Mouse (Mus musculus) bone marrow, adult 2 months (tissue): ENCODE measurements around the gene Tmub1.

Experiments
- CTCF ChIP-seq: fragments of 200-500 bp; IDR thresholded peaks from 2 replicates; pipeline ENCODE4 v1.5.1; 2011; ENCODE audit warnings: low read length, control low read depth; ENCODE audit not compliant: control insufficient read depth, insufficient read depth
- POLR2A ChIP-seq: fragments of 200-500 bp; IDR thresholded peaks from 2 replicates; pipeline ENCODE4 v1.6.1; 2011; ENCODE audit warnings: low read depth, mild to moderate bottlenecking, control low read depth, low read length, borderline replicate concordance; ENCODE audit not compliant: control insufficient read depth

DNA sequence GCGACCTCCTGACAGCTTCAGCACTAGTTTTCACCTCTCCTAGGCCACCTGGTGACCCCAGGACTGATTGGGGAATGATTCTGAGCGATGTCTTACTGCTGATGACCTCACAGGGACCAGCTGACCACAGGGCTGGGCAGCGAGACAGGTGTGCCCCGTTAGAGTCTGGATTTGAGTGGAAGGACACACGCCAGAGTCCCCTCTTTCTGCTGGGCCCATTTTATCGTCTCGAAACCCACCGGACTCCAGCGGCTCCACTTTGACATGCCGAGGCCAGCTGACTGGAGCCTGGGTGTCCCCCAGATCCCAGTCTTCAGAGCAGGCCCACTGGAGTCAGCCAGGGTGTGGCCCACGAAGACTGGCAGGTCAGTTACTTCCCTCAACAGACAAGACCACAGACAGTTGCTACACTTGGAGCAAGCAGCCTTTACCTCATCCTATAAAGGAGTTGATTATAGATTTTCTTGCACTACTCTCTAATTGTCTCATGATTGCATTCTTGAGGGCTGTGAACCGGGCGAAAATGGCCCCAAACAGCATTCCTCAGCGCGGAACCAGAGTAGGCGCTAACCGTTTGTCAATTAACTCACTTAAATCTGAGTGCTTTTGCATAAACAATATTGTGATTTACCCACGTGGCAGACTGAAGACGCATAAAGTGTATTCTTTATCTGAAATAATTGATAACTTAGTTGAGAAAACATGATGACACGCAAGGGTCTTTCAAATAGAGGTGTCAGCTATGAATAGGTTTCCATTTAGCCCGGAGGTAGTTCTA lies 23.5 kb downstream of the Tmub1 start:
- TF ChIP-seq CTCF: no peak
- 0 out of 2 replicates have a peak, but pooled peaks have one; percentile 20 for TF ChIP-seq POLR2A
